Mouse (Mus musculus) MEL (cell line): ENCODE results near the gene Vps13c.

Experiments
- CTCF ChIP-seq, 3 experiments: IDR thresholded peaks in 2 of 3; conservative IDR thresholded peaks in 1 of 3; 2 replicates each; pipeline ENCODE4 v1.5.1; 2011 to 2012; ENCODE audit warnings: low read length in 3 of 3, low read depth in 2 of 3, mild to moderate bottlenecking in 2 of 3, improper control_type of control experiment in 1 of 3, inconsistent platforms in 1 of 3, mixed read lengths in 1 of 3, moderate library complexity in 1 of 3; ENCODE audit not compliant: control insufficient read depth in 1 of 3, insufficient read depth in 1 of 3, poor library complexity in 1 of 3, severe bottlenecking in 1 of 3
- ELF1 ChIP-seq: IDR thresholded peaks from 2 replicates; pipeline ENCODE4 v1.6.1; 2014; ENCODE audit warnings: low read depth, mild to moderate bottlenecking, inconsistent platforms, low read length, improper control_type of control experiment, moderate library complexity
- EP300 ChIP-seq, 2 experiments: IDR thresholded peaks; 2 replicates each; pipeline ENCODE4 v1.6.1; 2011; ENCODE audit warnings: improper control_type of control experiment in 2 of 2, low read length in 2 of 2, low read depth in 1 of 2, mild to moderate bottlenecking in 1 of 2
- GABPA ChIP-seq: IDR thresholded peaks from 2 replicates; pipeline ENCODE4 v1.6.1; 2012; ENCODE audit warnings: low read depth, mild to moderate bottlenecking, inconsistent platforms, low read length, improper control_type of control experiment, moderate library complexity
- GATA1 ChIP-seq: IDR thresholded peaks from 2 replicates; pipeline ENCODE4 v1.6.1; 2011; ENCODE audit warnings: low read depth, low read length, improper control_type of control experiment
- JUND ChIP-seq: IDR thresholded peaks from 2 replicates; pipeline ENCODE4 v1.6.1; 2011; ENCODE audit warnings: low read depth, mild to moderate bottlenecking, improper control_type of control experiment, low read length
- POLR2A ChIP-seq, 2 experiments: IDR thresholded peaks; 2 replicates each; pipeline ENCODE4 v1.6.1; 2011 to 2012; ENCODE audit warnings: low read length in 2 of 2, mild to moderate bottlenecking in 2 of 2, control low read depth in 1 of 2, improper control_type of control experiment in 1 of 2, low read depth in 1 of 2, moderate library complexity in 1 of 2; ENCODE audit not compliant: control insufficient read depth in 1 of 2, insufficient read depth in 1 of 2, poor library complexity in 1 of 2
- TAL1 ChIP-seq: IDR thresholded peaks from 2 replicates; pipeline ENCODE4 v1.6.1; 2012; ENCODE audit warnings: mild to moderate bottlenecking, inconsistent platforms, low read length, moderate library complexity, mixed read lengths

DNA sequence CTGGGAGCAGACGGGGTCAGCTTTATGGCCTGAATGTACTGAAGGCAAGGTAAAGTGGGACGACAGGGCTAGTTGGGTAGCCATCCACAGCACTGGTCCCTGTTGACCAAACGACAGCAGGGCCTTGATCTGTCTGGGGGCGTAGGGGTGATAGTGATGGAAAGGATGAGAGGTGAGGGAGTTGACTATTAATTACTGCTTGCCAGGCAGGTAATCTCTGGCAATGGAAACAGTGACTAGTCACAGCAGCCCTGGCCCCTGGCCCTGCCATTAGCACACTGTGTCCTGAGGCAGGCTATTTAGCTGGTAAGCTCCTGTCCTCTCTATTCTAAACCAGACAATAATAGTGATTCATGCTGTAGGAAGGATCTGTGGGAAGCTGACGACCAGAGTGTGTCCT, 47.8 kb upstream of the Vps13c start:
- TF ChIP-seq EP300 (IDR thresholded peaks at IDR 0.05; ENCODE audit: low read depth in 1 of 2, low read length in 2 of 2) (no peak), POLR2A (IDR thresholded peaks at IDR 0.05; ENCODE audit: control insufficient read depth in 1 of 2, insufficient read depth in 1 of 2, low read depth in 1 of 2, low read length in 2 of 2, poor library complexity in 1 of 2) (no peak), GABPA (no peak), CTCF (IDR thresholded peaks at IDR 0.05 in 2 of 3, conservative IDR thresholded peaks at IDR 0.05 in 1 of 3; ENCODE audit: control insufficient read depth in 1 of 3, insufficient read depth in 1 of 3, low read depth in 2 of 3, low read length in 3 of 3, poor library complexity in 1 of 3, severe bottlenecking in 1 of 3) (no peak), GATA1 (no peak), JUND (no peak), TAL1 (no peak), ELF1 (no peak)
